ENCODE assay signal across 8 mouse cellular contexts in the genomic region with DNA sequence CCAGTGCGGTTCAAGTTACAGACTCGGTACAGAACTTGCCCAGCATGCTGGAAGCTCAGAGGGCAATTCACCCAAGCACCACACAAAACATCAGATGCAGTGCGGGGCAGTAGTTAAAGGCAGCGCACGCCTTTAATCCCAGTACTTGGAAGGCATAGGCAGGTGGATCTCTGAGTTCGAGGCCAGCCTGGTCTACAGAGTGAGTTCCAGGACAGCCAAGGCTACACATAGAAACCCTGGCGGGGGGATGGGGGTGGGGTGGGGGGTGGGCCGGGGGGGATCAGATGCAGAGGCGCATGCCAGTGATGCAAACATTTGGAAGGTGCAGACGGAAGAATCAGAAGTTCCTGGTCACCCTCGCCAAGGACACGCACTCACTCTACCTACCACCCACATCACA. TPM values are rescaled to one million over a fixed set of nuclear protein-coding genes. Genes with fewer than 3 reads are reported as not detected.
DNase-seq lines count a peak whose midpoint lies in the region; ATAC-seq lines count a peak whose summit lies in the region.
"Had no signal": no experiment of that assay in that cellular context is flagged by ENCODE, and none has a peak within 500 bp of the region (broad histone marks: within the 10 kb centered on the region; RNA-seq: fewer than 3 reads in every experiment).

No protein-coding gene starts in this region.

- H3K9ac ChIP-seq in neural tube, embryonic 11.5 days (ENCODE audit: low read length), result peak overlapping the region; percentile 41; the same call in 1 of the 2 replicates
- peak overlapping the region; percentile 87 for H3K9ac ChIP-seq in forebrain, embryonic 14.5 days (ENCODE audit: low read length)
- H3K9ac ChIP-seq in liver, embryonic 12.5 days, result peak overlapping the region; percentile 76
- peak overlapping the region; percentile 87 for H3K9ac ChIP-seq in stomach, embryonic 16.5 days (ENCODE audit: low read length)

- peak overlapping the region; percentile 96 for H3K4me2 ChIP-seq in neural tube, embryonic 11.5 days (ENCODE audit: low read depth)
- H3K4me2 ChIP-seq in forebrain, embryonic 14.5 days (ENCODE audit: low read length), result peak overlapping the region; percentile 84
- H3K4me2 ChIP-seq in liver, embryonic 12.5 days, result peak overlapping the region; percentile 99
- peak overlapping the region; percentile 78 for H3K4me2 ChIP-seq in stomach, embryonic 16.5 days (ENCODE audit: low read depth, low read length)

- no peak for ATAC-seq in neural tube, embryonic 11.5 days (ENCODE audit: insufficient read depth, low FRiP score, low TSS enrichment)
- 0 out of 2 replicates have a peak, but pooled peaks have one; percentile 6 for ATAC-seq in forebrain, embryonic 14.5 days
- no peak for ATAC-seq in liver, embryonic 12.5 days
- ATAC-seq in stomach, embryonic 16.5 days (ENCODE audit: insufficient read depth, low FRiP score), result peak; percentile 9
- no peak for ATAC-seq in megakaryocyte-erythroid progenitor cell, adult 5-6 weeks (replicated peaks; ENCODE audit: low FRiP score, low TSS enrichment, poor library complexity, severe bottlenecking)

- no peaks in the 10 kb centered on the region; the same call in 1 of the 2 replicates for H3K9me3 ChIP-seq in neural tube, embryonic 11.5 days (ENCODE audit: control insufficient read depth, low read length)
- no peaks in the 10 kb centered on the region for H3K9me3 ChIP-seq in forebrain, embryonic 14.5 days (replicated peaks; ENCODE audit: control insufficient read depth, low read length)
- peaks cover 4% of the 10 kb centered on the region; the same call in 1 of the 2 replicates for H3K9me3 ChIP-seq in liver, embryonic 12.5 days (replicated peaks)
- peaks cover 13% of the 10 kb centered on the region; the same call in 1 of the 2 replicates for H3K9me3 ChIP-seq in stomach, embryonic 16.5 days (replicated peaks; ENCODE audit: control insufficient read depth, low read length)

- peaks cover 7% of the 10 kb centered on the region for H3K4me1 ChIP-seq in neural tube, embryonic 11.5 days (ENCODE audit: control insufficient read depth, insufficient read depth, low read length)
- H3K4me1 ChIP-seq in forebrain, embryonic 14.5 days (ENCODE audit: control insufficient read depth, insufficient read depth, low read length), result peaks cover 7% of the 10 kb centered on the region
- peaks cover 29% of the 10 kb centered on the region for H3K4me1 ChIP-seq in liver, embryonic 12.5 days
- H3K4me1 ChIP-seq in stomach, embryonic 16.5 days (ENCODE audit: control insufficient read depth, insufficient read depth, low read length), result peaks cover 9% of the 10 kb centered on the region

- no peak for DNase-seq in neural tube, embryonic 11.5 days (ENCODE audit: low spot score)
- DNase-seq in neural tube, embryonic 10.5 days (ENCODE audit: extremely low spot score, low spot score), result no peak
- DNase-seq in forebrain, embryonic 14.5 days (ENCODE audit: low spot score), result no peak
- no peak for DNase-seq in T-cell, adult 2 months (ENCODE audit: low spot score)

- H3K36me3 ChIP-seq in neural tube, embryonic 11.5 days (ENCODE audit: control insufficient read depth, insufficient read depth, low read length), result 0 out of 2 replicates have a peak, but pooled peaks cover 3% of the 10 kb centered on the region
- H3K36me3 ChIP-seq in forebrain, embryonic 14.5 days (ENCODE audit: control insufficient read depth, insufficient read depth, low read length), result peaks cover 13% of the 10 kb centered on the region; the same call in 1 of the 2 replicates
- H3K36me3 ChIP-seq in liver, embryonic 12.5 days, result no peaks in the 10 kb centered on the region; the same call in 1 of the 2 replicates
- no peaks in the 10 kb centered on the region for H3K36me3 ChIP-seq in stomach, embryonic 16.5 days (ENCODE audit: control insufficient read depth, insufficient read depth, low read length)

- no peaks in the 10 kb centered on the region for H3K27me3 ChIP-seq in neural tube, embryonic 11.5 days (ENCODE audit: control insufficient read depth, insufficient read depth, low read length)
- H3K27me3 ChIP-seq in forebrain, embryonic 14.5 days (replicated peaks; ENCODE audit: control insufficient read depth, insufficient read depth, low read length), result no peaks in the 10 kb centered on the region
- peaks cover 18% of the 10 kb centered on the region; the same call in 1 of the 2 replicates for H3K27me3 ChIP-seq in liver, embryonic 12.5 days (replicated peaks)
- no peaks in the 10 kb centered on the region for H3K27me3 ChIP-seq in stomach, embryonic 16.5 days (ENCODE audit: control insufficient read depth, insufficient read depth, low read length)

- no peak overlapping the region for H3K27ac ChIP-seq in neural tube, embryonic 11.5 days (ENCODE audit: low read depth, low read length)
- 0 out of 2 replicates have a peak overlapping the region, but pooled peaks have one; percentile 5 for H3K27ac ChIP-seq in forebrain, embryonic 14.5 days (ENCODE audit: low read depth, low read length)
- H3K27ac ChIP-seq in liver, embryonic 12.5 days, result peak overlapping the region; percentile 32; the same call in 1 of the 2 replicates
- H3K27ac ChIP-seq in stomach, embryonic 16.5 days (ENCODE audit: low read length), result peak overlapping the region; percentile 67

- WGBS in neural tube, embryonic 11.5 days, result 23% methylated on average over 12 of the region's 12 CpGs
- WGBS in forebrain, embryonic 14.5 days, result 21% methylated on average over 12 of the region's 12 CpGs
- WGBS in liver, embryonic 12.5 days (ENCODE audit: insufficient replicate concordance), result 31% methylated on average over 11 of the region's 12 CpGs
- 14% methylated on average over 12 of the region's 12 CpGs for WGBS in stomach, embryonic 16.5 days

- peak overlapping the region; percentile 95 for H3K4me3 ChIP-seq in neural tube, embryonic 11.5 days (ENCODE audit: low read depth, low read length)
- H3K4me3 ChIP-seq in forebrain, embryonic 14.5 days (ENCODE audit: low read depth, low read length), result peak overlapping the region; percentile 85
- peak overlapping the region; percentile 76 for H3K4me3 ChIP-seq in liver, embryonic 12.5 days
- peak overlapping the region; percentile 96 for H3K4me3 ChIP-seq in stomach, embryonic 16.5 days (replicated peaks; ENCODE audit: low read length)

RNA-seq across cellular contexts. Expression of a gene that starts 0.5 kb away (rescaled TPM):
- 59.4 and 63.0 TPM in 2 replicates for polyA plus RNA-seq in neural tube, embryonic 11.5 days (2014; fragmentation: Nextera tagmentation; extraction: Ambion mirVana)
- 80.1 and 83.8 TPM in 2 replicates for polyA plus RNA-seq in forebrain, embryonic 14.5 days (2014; fragmentation: Nextera tagmentation; extraction: Ambion mirVana)
- polyA plus RNA-seq in liver, embryonic 12.5 days (2016; fragmentation: Nextera tagmentation; extraction: Ambion mirVana), result 17.4 and 21.5 TPM in 2 replicates
- 44.1 and 46.0 TPM in 2 replicates for polyA plus RNA-seq in stomach, embryonic 16.5 days (2015; fragmentation: Nextera tagmentation; extraction: Ambion mirVana)
- total RNA-seq in megakaryocyte-erythroid progenitor cell, adult 5-6 weeks (2014; fragmentation: Nextera tagmentation), result 11.2 and 14.3 TPM in 2 replicates
- total RNA-seq in megakaryocyte-erythroid progenitor cell, adult 5-6 weeks (2017), result 12.1 and 15.7 TPM in 2 replicates

RNA-seq across cellular contexts. Expression of a gene that starts 33.4 kb away (rescaled TPM):
- 0.24 TPM in 1 of 2 replicates, not detected in the other for polyA plus RNA-seq in neural tube, embryonic 11.5 days (2014; fragmentation: Nextera tagmentation; extraction: Ambion mirVana)
- polyA plus RNA-seq in forebrain, embryonic 14.5 days (2014; fragmentation: Nextera tagmentation; extraction: Ambion mirVana), result 0.52 TPM in 1 of 2 replicates, not detected in the other
- 0.16 TPM in 1 of 2 replicates, not detected in the other for polyA plus RNA-seq in liver, embryonic 12.5 days (2016; fragmentation: Nextera tagmentation; extraction: Ambion mirVana)
- 0.27 TPM in 1 of 2 replicates, not detected in the other for polyA plus RNA-seq in stomach, embryonic 16.5 days (2015; fragmentation: Nextera tagmentation; extraction: Ambion mirVana)
- 3.0 TPM in 1 of 2 replicates, not detected in the other for total RNA-seq in megakaryocyte-erythroid progenitor cell, adult 5-6 weeks (2014; fragmentation: Nextera tagmentation)
- not detected in 2 replicates for total RNA-seq in megakaryocyte-erythroid progenitor cell, adult 5-6 weeks (2017)
- total RNA-seq: left cerebral cortex, postnatal 14 days had no signal

RNA-seq across cellular contexts. Expression of a gene that starts 33.5 kb away (rescaled TPM):
- polyA plus RNA-seq in neural tube, embryonic 11.5 days (2014; fragmentation: Nextera tagmentation; extraction: Ambion mirVana), result 602 and 630 TPM in 2 replicates
- 590 and 591 TPM in 2 replicates for polyA plus RNA-seq in forebrain, embryonic 14.5 days (2014; fragmentation: Nextera tagmentation; extraction: Ambion mirVana)
- 451 and 473 TPM in 2 replicates for polyA plus RNA-seq in liver, embryonic 12.5 days (2016; fragmentation: Nextera tagmentation; extraction: Ambion mirVana)
- polyA plus RNA-seq in stomach, embryonic 16.5 days (2015; fragmentation: Nextera tagmentation; extraction: Ambion mirVana), result 547 and 553 TPM in 2 replicates
- total RNA-seq in megakaryocyte-erythroid progenitor cell, adult 5-6 weeks (2014; fragmentation: Nextera tagmentation), result 441 and 446 TPM in 2 replicates
- total RNA-seq in megakaryocyte-erythroid progenitor cell, adult 5-6 weeks (2017), result 207 and 288 TPM in 2 replicates

Comparison
In these comparisons a context has a peak if more than half of its experiments do, and no peak if none do; other contexts are left out.
1. ATAC-seq: peak in forebrain, embryonic 14.5 days (single experiment) and stomach, embryonic 16.5 days (single experiment); none in neural tube, embryonic 11.5 days (single experiment), liver, embryonic 12.5 days (single experiment) and megakaryocyte-erythroid progenitor cell, adult 5-6 weeks (single experiment).
2. Peak in every context shown above with its lines, with median percentiles within 50 percentile points of each other: H3K4me2 ChIP-seq, H3K4me3 ChIP-seq and H3K9ac ChIP-seq.